Mouse (Mus musculus): ENCODE results near the gene Wasf2. TPM values are rescaled to one million over a fixed set of nuclear protein-coding genes. Genes with fewer than 3 reads are reported as not detected.
"Not testable (repeated sequence)": the region's sequence is repeated elsewhere in the genome, so short reads cannot be mapped to it uniquely, and the experiment has no call there.

Gene Wasf2
- polyA plus RNA-seq, 1 experiment from 2014 or later = 190 TPM

- not testable (repeated sequence) for DNase-seq (ENCODE audit: low spot score)
These were observed 33.6 kb upstream of the Wasf2 start for GRCm38 (mm10) chr4:133096671-133097070.

- no peak for DNase-seq (ENCODE audit: low spot score)
These were observed 28.6 kb upstream of the Wasf2 start for GRCm38 (mm10) chr4:133101751-133102150.

- DNase-seq (ENCODE audit: low spot score) = no peak
These were observed 26.6 kb upstream of the Wasf2 start for GRCm38 (mm10) chr4:133103525-133104193.

GRCm38 (mm10) chr4:133104194-133104569 lies 26.1 kb upstream of the Wasf2 start:
- DNase-seq (ENCODE audit: low spot score) = no peak

GRCm38 (mm10) chr4:133106691-133107090 lies 23.6 kb upstream of the Wasf2 start:
- DNase-seq (ENCODE audit: low spot score) = no peak

- no peak for DNase-seq (ENCODE audit: low spot score)
These were observed 22.5 kb upstream of the Wasf2 start for GRCm38 (mm10) chr4:133107788-133108281.

GRCm38 (mm10) chr4:133108481-133109334 lies 21.6 kb upstream of the Wasf2 start:
- DNase-seq (ENCODE audit: low spot score) = no peak

GRCm38 (mm10) chr4:133109335-133109801 lies 20.9 kb upstream of the Wasf2 start:
- no peak for DNase-seq (ENCODE audit: low spot score)

- DNase-seq (ENCODE audit: low spot score) = no peak
These were observed 18.0 kb upstream of the Wasf2 start for GRCm38 (mm10) chr4:133112175-133112838.

- peak; percentile 63 for DNase-seq (ENCODE audit: low spot score)
These were observed 16.9 kb upstream of the Wasf2 start for GRCm38 (mm10) chr4:133113351-133113882.

- DNase-seq (ENCODE audit: low spot score) = peak; percentile 46
These were observed 15.5 kb upstream of the Wasf2 start for GRCm38 (mm10) chr4:133114762-133115161.

- no peak for DNase-seq (ENCODE audit: low spot score)
These were observed 14.4 kb upstream of the Wasf2 start for GRCm38 (mm10) chr4:133115721-133116429.

- no peak for DNase-seq (ENCODE audit: low spot score)
These were observed 13.4 kb upstream of the Wasf2 start for GRCm38 (mm10) chr4:133116756-133117470.

- no peak for DNase-seq (ENCODE audit: low spot score)
These were observed 12.5 kb upstream of the Wasf2 start for GRCm38 (mm10) chr4:133117556-133118411.

- DNase-seq (ENCODE audit: low spot score) = no peak
These were observed 11.4 kb upstream of the Wasf2 start for GRCm38 (mm10) chr4:133118775-133119375.

- no peak for DNase-seq (ENCODE audit: low spot score)
These were observed 10.7 kb upstream of the Wasf2 start for GRCm38 (mm10) chr4:133119579-133119978.

GRCm38 (mm10) chr4:133120833-133121321 lies 9.4 kb upstream of the Wasf2 start:
- DNase-seq (ENCODE audit: low spot score) = no peak

- no peak for DNase-seq (ENCODE audit: low spot score)
These were observed 8.9 kb upstream of the Wasf2 start for GRCm38 (mm10) chr4:133121416-133121815.
